Mouse (Mus musculus): ENCODE data around the gene Tbc1d15. TPM values are rescaled to one million over a fixed set of nuclear protein-coding genes. Genes with fewer than 3 reads are reported as not detected.

The Tbc1d15 gene
- total and polyA plus RNA-seq, 2 experiments, result 7.7 to 49.9 TPM

GRCm38 (mm10) chr10:115271649-115272048 is 20.4 kb upstream of the Tbc1d15 start:
- WGBS, result 84% methylated on average over 5 of the region's 5 CpGs
- TF ChIP-seq CTCF (IDR thresholded peaks at IDR 0.05; ENCODE audit: low read depth, low read length) (no peak), POLR2A (IDR thresholded peaks at IDR 0.05; ENCODE audit: extremely low read depth, insufficient read depth, low read length) (no peak)
- no peaks in the 10 kb centered on the region for H3K4me1 ChIP-seq (ENCODE audit: control insufficient read depth, insufficient read depth, low read length)
- no peak overlapping the region for H3K9ac ChIP-seq (ENCODE audit: low read depth, low read length)
- no peaks in the 10 kb centered on the region for H3K36me3 ChIP-seq (ENCODE audit: control insufficient read depth, insufficient read depth, low read length)
- no peaks in the 10 kb centered on the region for H3K79me2 ChIP-seq (ENCODE audit: control insufficient read depth, insufficient read depth, low read length)
- no peaks in the 10 kb centered on the region for H3K27me3 ChIP-seq (ENCODE audit: control insufficient read depth, insufficient read depth, low read length)
- no peak overlapping the region for H3K27ac ChIP-seq (replicated peaks; ENCODE audit: insufficient read depth, low read depth, low read length)
- no peak for DNase-seq (ENCODE audit: extremely low read depth, low read depth, low spot score)
- no peak overlapping the region for H3K4me3 ChIP-seq (ENCODE audit: insufficient read depth, low read depth, low read length)

- Histone ChIP-seq H3K27me3 (ENCODE audit: control insufficient read depth, insufficient read depth, low read length) (no peaks in the 10 kb centered on the region), H3K4me3 (ENCODE audit: insufficient read depth, low read depth, low read length) (no peak overlapping the region), H3K36me3 (ENCODE audit: control insufficient read depth, insufficient read depth, low read length) (no peaks in the 10 kb centered on the region), H3K79me2 (ENCODE audit: control insufficient read depth, insufficient read depth, low read length) (no peaks in the 10 kb centered on the region), H3K9ac (ENCODE audit: low read depth, low read length) (no peak overlapping the region), H3K4me1 (ENCODE audit: control insufficient read depth, insufficient read depth, low read length) (no peaks in the 10 kb centered on the region), H3K27ac (replicated peaks; ENCODE audit: insufficient read depth, low read depth, low read length) (no peak overlapping the region)
- 84% methylated on average over 12 of the region's 12 CpGs for WGBS
- TF ChIP-seq POLR2A (IDR thresholded peaks at IDR 0.05; ENCODE audit: extremely low read depth, insufficient read depth, low read length) (no peak), CTCF (IDR thresholded peaks at IDR 0.05; ENCODE audit: low read depth, low read length) (no peak)
- peak; percentile 19 for DNase-seq (ENCODE audit: extremely low read depth, low read depth, low spot score)
Observed at GRCm38 (mm10) chr10:115270612-115271390, 19.5 kb upstream of the Tbc1d15 start.

GRCm38 (mm10) chr10:115262926-115263562 is 11.8 kb upstream of the Tbc1d15 start:
- Histone ChIP-seq H3K4me1 (ENCODE audit: control insufficient read depth, insufficient read depth, low read length) (peaks cover 4% of the 10 kb centered on the region), H3K27me3 (ENCODE audit: control insufficient read depth, insufficient read depth, low read length) (no peaks in the 10 kb centered on the region), H3K79me2 (ENCODE audit: control insufficient read depth, insufficient read depth, low read length) (no peaks in the 10 kb centered on the region), H3K36me3 (ENCODE audit: control insufficient read depth, insufficient read depth, low read length) (no peaks in the 10 kb centered on the region), H3K9ac (ENCODE audit: low read depth, low read length) (peak overlapping the region; percentile 67), H3K4me3 (ENCODE audit: insufficient read depth, low read depth, low read length) (peak overlapping the region; percentile 62), H3K27ac (replicated peaks; ENCODE audit: insufficient read depth, low read depth, low read length) (peak overlapping the region; percentile 78)
- WGBS, result 18% methylated on average over 5 of the region's 5 CpGs
- TF ChIP-seq POLR2A (IDR thresholded peaks at IDR 0.05; ENCODE audit: extremely low read depth, insufficient read depth, low read length) (no peak), CTCF (IDR thresholded peaks at IDR 0.05; ENCODE audit: low read depth, low read length) (no peak)
- peak; percentile 89 for DNase-seq (ENCODE audit: extremely low read depth, low read depth, low spot score)

GRCm38 (mm10) chr10:115262261-115262660 is 11.0 kb upstream of the Tbc1d15 start:
- H3K4me3 ChIP-seq (ENCODE audit: insufficient read depth, low read depth, low read length), result no peak overlapping the region
- no peaks in the 10 kb centered on the region for H3K36me3 ChIP-seq (ENCODE audit: control insufficient read depth, insufficient read depth, low read length)
- no peaks in the 10 kb centered on the region for H3K27me3 ChIP-seq (ENCODE audit: control insufficient read depth, insufficient read depth, low read length)
- TF ChIP-seq CTCF (IDR thresholded peaks at IDR 0.05; ENCODE audit: low read depth, low read length) (no peak), POLR2A (IDR thresholded peaks at IDR 0.05; ENCODE audit: extremely low read depth, insufficient read depth, low read length) (no peak)
- peak; percentile 24 for DNase-seq (ENCODE audit: extremely low read depth, low read depth, low spot score)
- no peak overlapping the region for H3K27ac ChIP-seq (replicated peaks; ENCODE audit: insufficient read depth, low read depth, low read length)
- WGBS, result 71% methylated on average over 2 of the region's 2 CpGs
- peaks cover 4% of the 10 kb centered on the region for H3K4me1 ChIP-seq (ENCODE audit: control insufficient read depth, insufficient read depth, low read length)
- H3K79me2 ChIP-seq (ENCODE audit: control insufficient read depth, insufficient read depth, low read length), result no peaks in the 10 kb centered on the region
- H3K9ac ChIP-seq (ENCODE audit: low read depth, low read length), result no peak overlapping the region

GRCm38 (mm10) chr10:115261428-115261827 is 10.2 kb upstream of the Tbc1d15 start:
- TF ChIP-seq POLR2A (IDR thresholded peaks at IDR 0.05; ENCODE audit: extremely low read depth, insufficient read depth, low read length) (no peak), CTCF (IDR thresholded peaks at IDR 0.05; ENCODE audit: low read depth, low read length) (no peak)
- Histone ChIP-seq H3K27ac (replicated peaks; ENCODE audit: insufficient read depth, low read depth, low read length) (no peak overlapping the region), H3K36me3 (ENCODE audit: control insufficient read depth, insufficient read depth, low read length) (no peaks in the 10 kb centered on the region), H3K27me3 (ENCODE audit: control insufficient read depth, insufficient read depth, low read length) (no peaks in the 10 kb centered on the region), H3K79me2 (ENCODE audit: control insufficient read depth, insufficient read depth, low read length) (no peaks in the 10 kb centered on the region), H3K4me3 (ENCODE audit: insufficient read depth, low read depth, low read length) (no peak overlapping the region), H3K9ac (ENCODE audit: low read depth, low read length) (no peak overlapping the region), H3K4me1 (ENCODE audit: control insufficient read depth, insufficient read depth, low read length) (peaks cover 4% of the 10 kb centered on the region)
- 95% methylated on average over 3 of the region's 3 CpGs for WGBS
- DNase-seq (ENCODE audit: extremely low read depth, low read depth, low spot score), result no peak

GRCm38 (mm10) chr10:115256162-115256561 is 4.9 kb upstream of the Tbc1d15 start:
- Histone ChIP-seq H3K27me3 (ENCODE audit: control insufficient read depth, insufficient read depth, low read length) (no peaks in the 10 kb centered on the region), H3K27ac (replicated peaks; ENCODE audit: insufficient read depth, low read depth, low read length) (no peak overlapping the region), H3K79me2 (ENCODE audit: control insufficient read depth, insufficient read depth, low read length) (peaks cover under 1% of the 10 kb centered on the region; the same call in 1 of the 2 replicates), H3K4me3 (ENCODE audit: insufficient read depth, low read depth, low read length) (no peak overlapping the region), H3K36me3 (ENCODE audit: control insufficient read depth, insufficient read depth, low read length) (no peaks in the 10 kb centered on the region), H3K4me1 (ENCODE audit: control insufficient read depth, insufficient read depth, low read length) (no peaks in the 10 kb centered on the region), H3K9ac (ENCODE audit: low read depth, low read length) (no peak overlapping the region)
- no peak for DNase-seq (ENCODE audit: extremely low read depth, low read depth, low spot score)
- TF ChIP-seq POLR2A (IDR thresholded peaks at IDR 0.05; ENCODE audit: extremely low read depth, insufficient read depth, low read length) (no peak), CTCF (IDR thresholded peaks at IDR 0.05; ENCODE audit: low read depth, low read length) (no peak)
- WGBS, result 87% methylated on average over 5 of the region's 5 CpGs
